Mouse (Mus musculus) spleen, postnatal 4 days (tissue): ENCODE measurements around the gene Capn7.

Experiments
- DNase-seq, 2 experiments: peaks; one replicate each; pipeline ENCODE4 v3.0.0; 2022; ENCODE audit warnings: low spot score in 2 of 2

Gene Capn7

DNA sequence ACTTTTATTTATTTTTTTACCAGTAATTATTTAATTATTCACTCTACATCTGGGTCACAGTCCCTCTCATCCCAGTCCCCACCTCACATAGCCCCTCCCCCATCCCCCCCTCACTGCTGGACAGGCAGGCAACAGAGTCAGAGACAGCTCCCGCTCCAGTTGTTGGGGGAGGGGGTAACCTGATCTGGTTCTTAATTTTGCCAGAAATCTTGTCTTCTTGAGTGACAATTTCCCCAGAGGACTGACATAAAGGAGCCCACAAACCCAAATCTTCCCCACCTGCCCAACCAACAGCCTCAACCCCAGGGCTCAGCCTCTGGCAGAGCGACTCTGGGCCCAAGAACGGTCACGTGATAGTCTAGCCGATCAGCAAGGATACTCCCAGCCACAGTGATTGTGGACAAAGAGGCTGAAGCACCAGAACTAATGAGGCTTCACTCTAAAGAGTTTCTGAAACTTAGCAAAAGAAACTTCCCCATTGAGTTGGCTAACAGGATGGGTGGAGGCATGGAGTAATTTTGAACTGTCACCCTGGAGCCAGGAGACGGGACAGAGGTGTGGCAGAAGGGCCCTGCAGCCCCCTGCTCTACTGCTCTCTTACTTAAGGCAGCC, 77.1 kb downstream of the Capn7 start:
- DNase-seq: no peak

DNA sequence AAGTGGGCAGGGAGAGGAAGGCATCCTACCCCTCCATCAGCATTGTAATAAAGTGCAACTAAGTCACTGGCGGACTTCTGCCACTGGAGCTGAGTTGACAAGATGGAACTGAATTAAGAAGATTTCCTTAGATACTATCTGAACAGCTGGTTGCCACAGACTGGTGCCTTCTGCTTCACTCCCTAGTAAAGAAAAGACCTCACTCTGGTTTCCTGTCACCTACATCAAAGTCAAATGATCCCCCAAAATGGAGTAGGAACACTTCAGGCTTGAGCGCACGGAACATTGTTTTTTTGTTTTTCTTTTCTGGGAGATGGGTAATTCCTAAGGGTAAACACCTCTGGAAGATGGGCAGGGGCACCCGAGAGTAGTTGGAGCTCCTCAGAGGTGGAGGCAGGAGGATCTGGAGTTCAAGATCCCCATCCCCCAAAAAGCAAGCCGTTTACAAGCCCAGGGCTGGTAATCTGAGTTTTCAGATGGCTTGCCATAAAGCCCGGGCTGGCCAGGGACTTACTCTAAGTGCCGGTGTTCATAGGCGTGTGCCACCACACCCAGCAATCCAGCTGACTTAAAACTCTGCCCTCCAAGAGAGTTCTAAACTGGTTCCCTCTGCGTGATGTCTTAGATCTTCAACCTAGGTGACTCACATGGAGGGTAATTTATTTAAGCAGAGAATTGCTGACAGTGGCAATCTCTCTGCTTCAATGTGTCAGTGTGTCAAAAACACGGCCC, 78.0 kb downstream of the Capn7 start:
- DNase-seq: no peak

DNA sequence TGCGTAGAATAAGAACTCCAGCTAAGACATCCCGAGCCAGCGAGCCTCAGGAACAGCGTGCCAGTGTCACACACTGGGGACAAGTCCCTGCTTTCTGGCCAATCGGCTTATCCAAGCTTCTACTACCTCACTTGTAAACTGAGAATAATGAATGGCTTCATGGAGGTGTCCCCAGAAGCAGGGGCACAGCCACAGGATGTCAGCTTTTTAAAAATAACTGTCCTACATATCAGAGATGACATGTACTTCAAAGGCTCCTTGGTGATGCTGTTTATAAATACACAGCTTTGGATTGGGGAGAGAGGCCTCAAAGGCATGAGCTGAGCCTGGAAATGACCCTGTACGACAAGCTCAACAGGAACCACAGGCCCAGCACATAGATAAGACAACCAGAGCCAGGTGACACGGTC, 78.5 kb downstream of the Capn7 start:
- DNase-seq: no peak

DNA sequence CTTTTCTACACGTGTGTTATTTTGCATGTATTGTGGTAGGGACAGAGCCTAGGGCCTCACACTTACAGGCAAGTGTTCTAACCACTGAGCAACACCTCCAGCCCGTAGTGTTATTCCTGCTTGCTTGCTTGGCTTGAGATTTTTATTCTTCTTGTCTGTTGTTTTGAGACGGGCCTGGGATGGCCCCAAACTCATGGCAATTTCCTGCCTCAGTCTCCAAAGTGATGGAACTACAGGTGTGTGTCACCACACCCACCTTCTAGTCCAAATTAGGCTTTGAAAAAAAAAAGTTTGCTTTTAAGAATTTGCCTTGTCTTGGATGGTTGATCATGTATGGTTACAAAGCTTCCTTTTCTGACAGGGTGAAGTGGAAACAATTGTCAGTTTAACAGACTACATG, 80.0 kb downstream of the Capn7 start:
- DNase-seq: no peak

DNA sequence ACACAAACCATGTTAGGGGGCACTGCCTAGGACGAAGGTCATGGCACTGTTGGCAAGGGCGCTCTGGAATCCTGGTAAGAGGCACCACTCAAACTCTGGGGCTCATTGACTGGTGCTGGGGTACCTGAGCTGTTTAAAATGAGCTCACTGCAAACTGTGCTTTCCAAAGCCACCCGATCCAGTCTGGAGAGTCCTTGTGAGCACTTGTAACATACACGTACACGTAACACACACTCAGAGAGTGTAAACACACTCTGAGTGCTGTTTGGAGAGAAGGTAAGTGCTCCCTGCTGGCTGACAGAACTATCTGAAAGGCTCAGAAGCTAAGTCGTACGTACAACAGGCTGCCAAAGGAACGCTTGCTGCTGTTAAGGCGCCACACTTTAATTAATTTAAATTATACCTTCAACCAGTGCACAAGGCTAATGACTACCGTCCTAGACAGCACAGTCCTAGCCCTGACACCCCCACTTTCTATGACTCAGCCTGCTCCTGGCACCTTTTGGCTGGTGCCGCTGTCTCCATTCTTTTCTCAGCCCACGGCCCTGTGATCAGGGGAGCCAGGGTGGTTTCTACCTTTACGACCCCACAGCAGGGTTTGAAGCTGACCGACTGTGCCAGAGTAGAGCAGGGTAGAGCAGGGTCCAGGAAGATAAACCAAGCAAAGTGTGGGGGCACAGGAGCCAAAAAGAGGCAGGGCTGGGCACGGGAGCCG, 80.6 kb downstream of the Capn7 start:
- no peak for DNase-seq

DNA sequence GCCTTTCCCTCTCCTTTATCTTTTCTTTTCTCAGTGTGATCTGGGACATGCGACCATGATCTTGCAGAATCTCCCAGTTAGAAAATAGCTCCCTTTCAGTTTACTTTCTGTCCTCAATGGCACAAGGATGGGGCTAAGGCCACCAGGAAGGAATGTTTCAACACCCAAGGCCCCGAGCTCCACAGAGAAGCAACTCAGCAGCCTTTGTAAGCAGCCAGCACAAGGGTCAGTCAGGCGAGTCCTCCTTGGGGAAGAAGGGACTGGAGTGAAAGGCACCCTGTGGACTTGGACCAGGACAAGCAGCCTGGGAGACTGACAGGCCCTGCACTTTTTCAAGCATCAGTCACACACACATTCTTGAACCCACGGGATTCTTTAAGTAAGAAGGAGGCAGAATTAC, 82.8 kb downstream of the Capn7 start:
- peak in 1 of 2 experiments; percentile 60 for DNase-seq

DNA sequence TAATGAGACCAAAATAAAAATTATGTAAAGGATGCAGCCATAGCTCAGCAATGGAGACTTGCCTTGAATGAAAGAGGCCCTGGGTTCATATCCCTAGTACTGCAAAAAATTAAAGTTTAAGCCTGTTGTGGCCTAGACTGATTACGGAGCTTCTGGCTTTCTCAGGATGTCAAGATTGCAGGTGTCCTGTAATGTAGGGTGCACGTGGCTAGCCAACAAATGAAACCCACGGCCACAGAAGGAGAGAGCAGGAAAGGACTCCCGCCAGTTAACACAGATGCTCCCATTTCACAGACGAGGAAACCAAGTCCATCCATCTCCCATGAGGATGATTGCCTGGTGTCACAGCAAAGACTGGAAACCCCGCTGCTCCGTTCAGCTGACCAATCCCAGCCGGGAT, 83.7 kb downstream of the Capn7 start:
- DNase-seq: no peak

DNA sequence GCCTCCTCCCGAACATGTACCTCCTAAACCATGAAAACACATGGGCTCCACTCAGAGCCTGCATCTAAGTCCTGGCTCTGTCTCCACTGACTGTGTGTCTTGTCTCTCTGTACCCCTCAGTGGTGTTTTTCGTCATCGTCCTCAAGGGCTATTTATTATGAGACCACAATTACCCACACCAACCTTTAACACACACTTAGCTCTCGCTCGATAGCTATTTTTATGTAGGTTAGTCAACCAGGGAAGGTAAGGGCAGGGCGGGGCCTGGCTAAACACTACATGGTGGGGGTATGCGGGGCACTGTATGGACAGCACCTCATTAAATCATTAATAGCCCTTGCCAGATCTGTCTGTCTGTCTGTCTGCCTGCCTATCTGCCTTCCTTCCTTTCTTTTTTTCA, 84.1 kb downstream of the Capn7 start:
- no peak for DNase-seq

DNA sequence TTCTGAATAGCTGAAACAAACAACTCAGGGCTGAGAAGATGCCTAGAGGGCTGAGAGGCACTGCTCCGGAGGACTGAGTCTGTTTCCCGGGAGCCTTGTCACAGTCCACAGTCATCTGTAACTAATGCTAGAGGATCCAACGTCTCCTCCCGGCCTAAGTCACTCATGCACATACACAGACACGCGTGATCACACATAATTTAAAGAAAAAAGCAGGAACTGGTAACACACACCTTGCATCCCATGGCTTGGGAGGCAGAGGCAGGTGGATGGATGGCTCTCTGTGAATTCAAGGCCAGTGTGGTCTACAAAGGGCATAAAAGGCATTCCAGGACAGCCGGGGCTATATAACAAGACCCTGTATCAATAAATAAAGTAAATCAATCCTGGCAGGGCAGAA, 84.5 kb downstream of the Capn7 start:
- DNase-seq: no peak
